Mouse (Mus musculus) brain, embryonic 14.5 days (tissue): ENCODE data around the gene Ift46.

ENCODE experiments used
- CTCF ChIP-seq: fragments of 200-500 bp; IDR thresholded peaks from 2 replicates; pipeline ENCODE4 v1.5.1; 2012; ENCODE audit warnings: inconsistent platforms, mild to moderate bottlenecking, moderate library complexity, borderline replicate concordance; ENCODE audit not compliant: insufficient read depth, insufficient read length; ENCODE audit errors: extremely low read depth
- POLR2A ChIP-seq: fragments of 200-500 bp; IDR thresholded peaks from 2 replicates; pipeline ENCODE4 v1.6.1; 2012; ENCODE audit warnings: mild to moderate bottlenecking, inconsistent platforms, borderline replicate concordance; ENCODE audit not compliant: poor library complexity, insufficient read depth, insufficient read length, severe bottlenecking; ENCODE audit errors: extremely low read depth

- TF ChIP-seq CTCF (no peak), POLR2A (no peak)
These were observed 30.3 kb upstream of the Ift46 start for GRCm38 (mm10) chr9:44737240-44737949.
